Mouse (Mus musculus) heart, embryonic 10.5 days (tissue): ENCODE results near the gene Exosc7. TPM values are rescaled to one million over a fixed set of nuclear protein-coding genes. Genes with fewer than 3 reads are reported as not detected.

Experiments
- DNase-seq: peaks from one replicate; pipeline ENCODE4 v3.0.0-alpha.2; 2017; ENCODE audit warnings: low spot score
- H3K27ac ChIP-seq: fragments of 300-500 bp; sonication (generic); 2 replicates; pipeline ENCODE4 v1.5.1; 2016; ENCODE audit warnings: mild to moderate bottlenecking
- H3K27me3 ChIP-seq: fragments of 300-500 bp; sonication (generic); 2 replicates; pipeline ENCODE4 v1.6.1; 2016; ENCODE audit warnings: mild to moderate bottlenecking; ENCODE audit not compliant: poor library complexity, insufficient read depth, severe bottlenecking
- H3K36me3 ChIP-seq: fragments of 300-500 bp; sonication (generic); 2 replicates; pipeline ENCODE4 v1.6.1; 2016; ENCODE audit warnings: mild to moderate bottlenecking, moderate library complexity
- H3K4me1 ChIP-seq: fragments of 300-500 bp; sonication (generic); 2 replicates; pipeline ENCODE4 v1.6.1; 2016; ENCODE audit warnings: mild to moderate bottlenecking
- H3K4me3 ChIP-seq: fragments of 300-500 bp; sonication (generic); 2 replicates; pipeline ENCODE4 v1.5.1; 2016; ENCODE audit warnings: mild to moderate bottlenecking, moderate library complexity
- H3K9me3 ChIP-seq: fragments of 300-500 bp; sonication (generic); 2 replicates; pipeline ENCODE4 v1.6.1; 2016; ENCODE audit warnings: mild to moderate bottlenecking, moderate library complexity
- WGBS: fragments of 180-500 bp; shearing (Covaris S2); methylation state at CpG from one replicate; pipeline ENCODE4 v1.1.7; 2016; 5-methylcytosine and 5-hydroxymethylcytosine counted together
- polyA plus RNA-seq: library from polyadenylated mRNA; unstranded; fragments of >200 nt; fragmentation: Nextera tagmentation; extraction: Ambion mirVana; gene quantifications from 2 replicates; pipeline ENCODE4 v1.2.1, GENCODE M21; 2016

Gene Exosc7
- polyA plus RNA-seq, 1 experiment from 2014 or later = 138 TPM

GRCm38 (mm10) chr9:123113931-123114330 is 916 bp downstream of the Exosc7 start:
- WGBS = 67% methylated on average over 6 of the region's 6 CpGs
- H3K27ac ChIP-seq = peak overlapping the region; percentile 97
- DNase-seq = no peak

DNA sequence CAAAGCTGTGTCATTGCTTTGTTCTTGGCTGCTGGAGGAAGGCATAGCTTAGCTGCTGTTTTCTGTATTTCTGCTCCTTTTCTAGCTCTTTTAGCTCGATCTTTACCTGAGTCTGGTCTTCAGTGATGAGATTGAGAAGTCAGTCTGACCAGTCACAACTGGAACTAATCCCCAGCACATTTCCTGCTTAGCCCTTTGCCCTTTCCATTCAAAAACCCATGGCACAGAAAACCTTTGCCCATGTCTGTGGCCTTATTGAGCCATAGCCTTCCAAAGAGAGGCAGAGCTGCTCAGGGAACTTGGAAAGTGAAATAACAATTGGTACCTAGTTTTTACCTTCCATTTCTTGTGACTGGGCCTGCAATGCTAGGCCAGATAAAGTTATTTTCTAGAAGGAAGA is 2.6 kb downstream of the Exosc7 start:
- Histone ChIP-seq H3K27me3 (no peaks in the 10 kb centered on the region), H3K36me3 (peaks cover 42% of the 10 kb centered on the region), H3K4me1 (peaks cover 17% of the 10 kb centered on the region; the same call in 1 of the 2 replicates), H3K9me3 (no peaks in the 10 kb centered on the region), H3K27ac (no peak overlapping the region), H3K4me3 (no peak overlapping the region)
- no peak for DNase-seq
- WGBS = 83% methylated on average over 1 of the region's 1 CpGs

More at GRCm38 (mm10) chr9:123113931-123114330, 916 bp downstream of the Exosc7 start:
- no peaks in the 10 kb centered on the region for H3K9me3 ChIP-seq
- peak overlapping the region; percentile 88 for H3K4me3 ChIP-seq
- H3K4me1 ChIP-seq = peaks cover 17% of the 10 kb centered on the region; the same call in 1 of the 2 replicates
- peaks cover 26% of the 10 kb centered on the region for H3K36me3 ChIP-seq
- no peaks in the 10 kb centered on the region for H3K27me3 ChIP-seq

DNA sequence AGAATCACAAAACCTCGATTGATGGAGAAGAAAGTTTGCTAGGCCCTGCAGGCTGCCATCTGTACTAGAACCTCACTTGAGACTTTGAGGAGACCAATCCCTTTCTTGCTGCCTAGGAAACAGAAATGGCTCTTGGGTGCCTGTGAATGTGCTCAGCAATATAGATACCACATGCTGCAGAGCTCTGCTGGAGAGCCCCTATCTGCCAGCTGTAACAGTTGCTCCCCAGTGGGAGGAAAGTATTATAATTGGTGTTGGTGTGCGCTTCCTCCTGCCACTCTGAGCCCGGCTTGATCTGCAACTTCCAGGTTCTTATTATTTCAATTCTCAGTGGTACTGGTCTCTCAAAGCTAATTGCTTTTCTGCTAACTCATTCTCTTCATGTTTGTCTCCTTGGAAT is 10.0 kb downstream of the Exosc7 start:
- H3K9me3 ChIP-seq = no peaks in the 10 kb centered on the region
- H3K4me1 ChIP-seq = no peaks in the 10 kb centered on the region
- no peak for DNase-seq
- peaks cover 86% of the 10 kb centered on the region for H3K36me3 ChIP-seq
- H3K27me3 ChIP-seq = no peaks in the 10 kb centered on the region
- H3K4me3 ChIP-seq = no peak overlapping the region
- 86% methylated on average over 3 of the region's 3 CpGs for WGBS
- no peak overlapping the region for H3K27ac ChIP-seq

GRCm38 (mm10) chr9:123123571-123124412 is 10.8 kb downstream of the Exosc7 start:
- WGBS = 94% methylated on average over 6 of the region's 6 CpGs
- no peak overlapping the region for H3K27ac ChIP-seq
- H3K36me3 ChIP-seq = peaks cover 87% of the 10 kb centered on the region
- no peaks in the 10 kb centered on the region for H3K27me3 ChIP-seq
- peak; percentile 57 for DNase-seq
- no peak overlapping the region for H3K4me3 ChIP-seq
- H3K9me3 ChIP-seq = no peaks in the 10 kb centered on the region
- no peaks in the 10 kb centered on the region for H3K4me1 ChIP-seq

DNA sequence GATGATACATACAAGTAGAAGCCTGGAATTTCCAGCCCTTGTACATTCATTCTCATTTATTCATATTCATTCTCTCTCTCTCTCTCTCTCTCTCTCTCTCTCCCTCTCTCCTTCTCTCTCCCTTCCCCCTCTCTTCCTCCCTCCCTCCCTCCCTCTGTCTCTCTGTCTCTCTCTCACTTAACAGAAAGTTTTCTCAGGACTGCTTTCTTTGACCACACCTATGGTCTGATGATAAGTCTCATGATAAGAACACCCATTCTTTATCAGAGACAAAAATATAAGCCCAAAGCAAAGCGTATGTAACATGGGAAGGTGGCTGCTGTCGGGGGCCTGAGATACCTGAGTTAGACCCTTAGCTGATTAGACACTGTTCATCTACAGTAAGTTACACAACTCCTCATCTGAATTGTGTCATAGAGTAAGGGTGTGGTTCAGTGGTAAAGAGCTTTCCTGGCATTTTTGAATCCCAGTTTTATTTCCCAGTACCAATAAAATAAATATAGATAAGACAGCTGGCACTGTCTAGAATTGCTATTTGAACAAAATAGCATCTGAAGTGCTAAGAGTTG is 11.5 kb downstream of the Exosc7 start:
- H3K4me1 ChIP-seq = no peaks in the 10 kb centered on the region
- no peaks in the 10 kb centered on the region for H3K27me3 ChIP-seq
- H3K4me3 ChIP-seq = no peak overlapping the region
- no peak for DNase-seq
- no peaks in the 10 kb centered on the region for H3K9me3 ChIP-seq
- WGBS = 77% methylated on average over 2 of the region's 2 CpGs
- H3K36me3 ChIP-seq = peaks cover 87% of the 10 kb centered on the region
- no peak overlapping the region for H3K27ac ChIP-seq

GRCm38 (mm10) chr9:123127663-123128062 is 14.6 kb downstream of the Exosc7 start:
- H3K9me3 ChIP-seq = no peaks in the 10 kb centered on the region
- H3K4me1 ChIP-seq = no peaks in the 10 kb centered on the region
- no peak overlapping the region for H3K27ac ChIP-seq
- peak; percentile 71 for DNase-seq
- peaks cover 89% of the 10 kb centered on the region for H3K36me3 ChIP-seq
- no peaks in the 10 kb centered on the region for H3K27me3 ChIP-seq
- WGBS = 94% methylated on average over 6 of the region's 6 CpGs
- H3K4me3 ChIP-seq = no peak overlapping the region

- no peaks in the 10 kb centered on the region for H3K9me3 ChIP-seq
- WGBS = 92% methylated on average over 3 of the region's 3 CpGs
- no peak overlapping the region for H3K27ac ChIP-seq
- H3K4me1 ChIP-seq = no peaks in the 10 kb centered on the region
- DNase-seq = peak; percentile 63
- H3K36me3 ChIP-seq = peaks cover 100% of the 10 kb centered on the region
- H3K27me3 ChIP-seq = no peaks in the 10 kb centered on the region
- H3K4me3 ChIP-seq = no peak overlapping the region
Measured at GRCm38 (mm10) chr9:123132994-123133393, 20.0 kb downstream of the Exosc7 start.

DNA sequence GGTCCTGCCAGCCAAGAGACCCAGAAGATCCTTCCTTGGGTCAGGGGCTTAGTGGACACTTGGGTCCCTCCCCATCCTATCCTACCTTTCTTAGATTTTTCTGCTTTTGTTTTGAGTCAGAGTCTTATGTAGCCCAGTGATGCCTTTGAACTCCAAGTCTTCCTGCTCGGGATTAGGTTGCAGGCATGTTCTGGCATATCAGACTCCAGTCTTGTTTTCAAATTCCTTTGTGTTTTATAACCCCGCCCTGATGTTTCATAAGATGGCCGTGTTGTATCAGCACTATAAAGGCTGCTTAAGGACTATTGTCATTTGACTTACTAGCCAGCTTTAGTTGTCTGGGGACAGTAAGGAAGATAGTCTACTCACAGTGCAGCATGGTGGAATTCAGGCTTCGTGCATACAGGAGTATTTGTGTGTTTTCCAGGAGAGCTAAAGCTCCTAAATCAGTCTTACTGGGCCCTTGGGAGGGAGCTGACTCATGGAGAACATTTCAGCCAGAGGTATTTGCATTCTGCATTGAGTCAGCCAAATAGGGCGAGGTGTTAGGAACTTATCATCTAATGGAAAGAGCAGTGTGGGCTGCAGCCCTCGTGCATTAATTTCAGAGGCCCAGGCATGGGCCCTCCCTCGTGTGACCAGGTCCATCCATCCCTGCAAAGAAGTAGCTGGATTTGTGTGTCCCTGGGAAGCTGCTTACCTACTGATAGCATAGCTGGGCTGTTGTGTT is 24.1 kb downstream of the Exosc7 start:
- Histone ChIP-seq H3K9me3 (no peaks in the 10 kb centered on the region; the same call in 1 of the 2 replicates), H3K4me1 (no peaks in the 10 kb centered on the region), H3K4me3 (no peak overlapping the region), H3K27ac (no peak overlapping the region), H3K36me3 (peaks cover 97% of the 10 kb centered on the region), H3K27me3 (no peaks in the 10 kb centered on the region)
- DNase-seq = no peak
- 83% methylated on average over 7 of the region's 7 CpGs for WGBS

DNA sequence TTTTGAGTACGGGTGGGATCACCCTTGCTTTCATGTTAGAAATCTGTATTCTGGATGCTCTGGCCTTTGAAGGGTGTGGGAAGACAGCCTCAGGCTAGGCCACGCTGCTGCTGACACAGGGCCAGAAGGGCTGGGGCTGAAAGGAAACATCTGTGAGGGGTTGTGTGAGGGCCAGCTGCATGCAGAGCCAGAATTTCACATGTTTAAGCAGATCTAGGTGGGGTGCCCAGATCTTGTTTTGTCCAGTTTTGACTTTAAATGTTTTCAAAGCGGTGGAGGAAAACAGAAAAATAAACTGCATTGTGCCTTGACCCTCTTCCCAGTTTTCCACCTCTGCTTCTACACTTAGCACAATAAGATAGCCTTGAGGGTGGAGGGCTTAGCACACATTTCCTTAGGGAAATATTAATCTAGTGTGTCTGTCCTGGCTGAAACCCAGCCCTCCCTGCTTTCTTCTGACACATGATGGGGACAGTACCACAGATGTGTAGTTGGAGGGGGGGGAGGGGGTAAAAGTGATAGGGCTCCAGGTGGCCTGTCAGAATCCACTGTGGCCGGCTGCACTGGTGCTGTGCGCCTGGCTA is 26.0 kb downstream of the Exosc7 start:
- WGBS = 80% methylated on average over 5 of the region's 5 CpGs
- Histone ChIP-seq H3K36me3 (peaks cover 95% of the 10 kb centered on the region), H3K9me3 (no peaks in the 10 kb centered on the region; the same call in 1 of the 2 replicates), H3K27ac (no peak overlapping the region; the same call in 1 of the 2 replicates), H3K4me3 (no peak overlapping the region), H3K27me3 (no peaks in the 10 kb centered on the region), H3K4me1 (no peaks in the 10 kb centered on the region)
- no peak for DNase-seq

DNA sequence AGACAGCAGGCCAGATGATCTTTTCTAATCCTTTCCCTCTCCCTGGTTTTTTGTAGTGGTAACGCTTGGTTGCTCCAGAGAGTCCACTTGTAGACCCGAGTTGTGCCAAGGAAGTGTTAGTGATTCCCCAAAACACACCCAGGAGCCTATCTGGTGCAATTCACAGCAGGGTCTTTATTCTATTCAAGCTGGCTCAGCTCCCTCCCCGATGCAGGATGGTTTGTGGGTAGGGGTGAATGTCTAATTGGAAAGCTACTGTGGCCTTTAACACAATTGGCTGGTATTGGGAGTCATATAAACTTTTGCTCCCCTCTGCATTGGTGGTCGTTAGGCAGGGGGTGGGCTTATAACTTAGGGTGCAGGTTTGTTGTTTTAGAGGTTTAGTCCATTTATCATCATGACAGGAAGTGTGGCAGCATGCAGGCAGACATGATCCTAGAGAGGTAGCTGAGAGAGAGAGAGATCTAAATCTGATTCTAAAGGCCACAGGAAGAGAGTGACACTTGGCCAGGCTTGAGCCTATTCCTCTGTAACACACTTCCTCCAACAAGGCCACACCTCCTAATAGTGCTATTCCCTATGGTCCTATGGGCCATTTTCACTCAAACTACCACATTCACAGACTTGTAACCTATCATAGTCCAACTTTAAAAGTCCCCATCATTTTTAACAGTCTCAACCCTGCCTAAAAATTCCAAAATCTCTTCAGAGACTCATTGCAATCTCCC is 27.0 kb downstream of the Exosc7 start:
- peaks cover 91% of the 10 kb centered on the region for H3K36me3 ChIP-seq
- peaks cover 1% of the 10 kb centered on the region; the same call in 1 of the 2 replicates for H3K9me3 ChIP-seq
- no peak for DNase-seq
- H3K4me1 ChIP-seq = no peaks in the 10 kb centered on the region
- H3K4me3 ChIP-seq = no peak overlapping the region
- 87% methylated on average over 4 of the region's 4 CpGs for WGBS
- H3K27me3 ChIP-seq = no peaks in the 10 kb centered on the region
- no peak overlapping the region for H3K27ac ChIP-seq

- Histone ChIP-seq H3K9me3 (peaks cover 10% of the 10 kb centered on the region), H3K4me3 (no peak overlapping the region), H3K27me3 (no peaks in the 10 kb centered on the region), H3K36me3 (peaks cover 19% of the 10 kb centered on the region), H3K4me1 (no peaks in the 10 kb centered on the region), H3K27ac (no peak overlapping the region)
- peak; percentile 52 for DNase-seq
- WGBS = 80% methylated on average over 5 of the region's 5 CpGs
Measured at GRCm38 (mm10) chr9:123148430-123148829, 35.4 kb downstream of the Exosc7 start.
